Mouse (Mus musculus) bone marrow macrophage, adult 2 months (primary cell): ENCODE results near the gene Syce1. TPM values are rescaled to one million over a fixed set of nuclear protein-coding genes. Genes with fewer than 3 reads are reported as not detected.

Source experiments
- H3K27ac ChIP-seq: 2 replicates; pipeline ENCODE4 v1.5.1; 2012; ENCODE audit warnings: low read depth, low read length; ENCODE audit not compliant: insufficient read depth
- H3K4me1 ChIP-seq: 2 replicates; pipeline ENCODE4 v1.6.1; 2012; ENCODE audit warnings: low read length; ENCODE audit not compliant: control insufficient read depth, insufficient read depth
- H3K4me3 ChIP-seq: 2 replicates; pipeline ENCODE4 v1.5.1; 2012; ENCODE audit warnings: mild to moderate bottlenecking, low read length, moderate library complexity; ENCODE audit not compliant: insufficient read depth
- CTCF ChIP-seq: IDR thresholded peaks from 2 replicates; pipeline ENCODE4 v1.5.1; 2012; ENCODE audit warnings: low read depth, mild to moderate bottlenecking, low read length, moderate library complexity
- POLR2A ChIP-seq: IDR thresholded peaks from 2 replicates; pipeline ENCODE4 v1.6.1; 2012; ENCODE audit warnings: mild to moderate bottlenecking, low read depth, low read length, borderline replicate concordance
- polyA plus RNA-seq: library from polyadenylated mRNA; stranded (reverse); fragments of >200 nt; gene quantifications from 2 replicates; pipeline ENCODE4 v1.2.4, GENCODE M21; 2012; ENCODE audit not compliant: missing spikeins, insufficient read depth, insufficient read length

The Syce1 gene
- polyA plus RNA-seq, 1 experiment, result not detected

- TF ChIP-seq POLR2A (no peak), CTCF (no peak)
- Histone ChIP-seq H3K4me1 (no peaks in the 10 kb centered on the region), H3K27ac (no peak overlapping the region), H3K4me3 (peak overlapping the region; percentile 33)
Measured at GRCm38 (mm10) chr7:140821305-140821652, 33.6 kb upstream of the Syce1 start.

- no peak overlapping the region for H3K4me3 ChIP-seq
- no peaks in the 10 kb centered on the region for H3K4me1 ChIP-seq
- no peak overlapping the region for H3K27ac ChIP-seq
- TF ChIP-seq CTCF, result no peak
- TF ChIP-seq POLR2A, result no peak
Measured at GRCm38 (mm10) chr7:140820173-140820572, 32.5 kb upstream of the Syce1 start.

GRCm38 (mm10) chr7:140812850-140813249 is 25.2 kb upstream of the Syce1 start:
- Histone ChIP-seq H3K4me1 (no peaks in the 10 kb centered on the region), H3K4me3 (no peak overlapping the region), H3K27ac (no peak overlapping the region)
- TF ChIP-seq POLR2A (no peak), CTCF (no peak)

- Histone ChIP-seq H3K4me1 (no peaks in the 10 kb centered on the region), H3K4me3 (no peak overlapping the region), H3K27ac (no peak overlapping the region)
- TF ChIP-seq CTCF (no peak), POLR2A (no peak)
Measured at GRCm38 (mm10) chr7:140811714-140812113, 24.1 kb upstream of the Syce1 start.

GRCm38 (mm10) chr7:140810496-140810895 is 22.8 kb upstream of the Syce1 start:
- Histone ChIP-seq H3K4me1 (no peaks in the 10 kb centered on the region), H3K4me3 (no peak overlapping the region), H3K27ac (no peak overlapping the region)
- TF ChIP-seq CTCF, result 0 out of 2 replicates have a peak, but pooled peaks have one; percentile 21
- TF ChIP-seq POLR2A, result no peak

- no peak overlapping the region for H3K4me3 ChIP-seq
- H3K4me1 ChIP-seq, result no peaks in the 10 kb centered on the region
- TF ChIP-seq POLR2A (no peak), CTCF (0 out of 2 replicates have a peak, but pooled peaks have one; percentile 15)
- no peak overlapping the region for H3K27ac ChIP-seq
Measured at GRCm38 (mm10) chr7:140805704-140806103, 18.1 kb upstream of the Syce1 start.

- H3K4me1 ChIP-seq, result no peaks in the 10 kb centered on the region
- no peak overlapping the region for H3K4me3 ChIP-seq
- TF ChIP-seq CTCF, result no peak
- TF ChIP-seq POLR2A, result no peak
- H3K27ac ChIP-seq, result no peak overlapping the region
Measured at GRCm38 (mm10) chr7:140802629-140803028, 15.0 kb upstream of the Syce1 start.

GRCm38 (mm10) chr7:140798212-140798611 is 10.6 kb upstream of the Syce1 start:
- TF ChIP-seq CTCF, result no peak
- TF ChIP-seq POLR2A, result no peak
- no peak overlapping the region for H3K27ac ChIP-seq
- no peaks in the 10 kb centered on the region for H3K4me1 ChIP-seq
- H3K4me3 ChIP-seq, result no peak overlapping the region

GRCm38 (mm10) chr7:140797619-140798018 is 10.0 kb upstream of the Syce1 start:
- H3K27ac ChIP-seq, result no peak overlapping the region
- TF ChIP-seq CTCF (no peak), POLR2A (no peak)

GRCm38 (mm10) chr7:140793541-140793940 is 5.9 kb upstream of the Syce1 start:
- Histone ChIP-seq H3K27ac (no peak overlapping the region), H3K4me1 (no peaks in the 10 kb centered on the region)
- no peak for TF ChIP-seq CTCF
- no peak for TF ChIP-seq POLR2A

More at GRCm38 (mm10) chr7:140797619-140798018, 10.0 kb upstream of the Syce1 start:
- H3K4me3 ChIP-seq, result no peak overlapping the region
- no peaks in the 10 kb centered on the region for H3K4me1 ChIP-seq

GRCm38 (mm10) chr7:140788053-140788435 is 392 bp upstream of the Syce1 start:
- H3K27ac ChIP-seq, result no peak overlapping the region
- TF ChIP-seq POLR2A, result no peak
- no peak for TF ChIP-seq CTCF
- H3K4me1 ChIP-seq, result no peaks in the 10 kb centered on the region
- no peak overlapping the region for H3K4me3 ChIP-seq

More at GRCm38 (mm10) chr7:140793541-140793940, 5.9 kb upstream of the Syce1 start:
- H3K4me3 ChIP-seq, result no peak overlapping the region
